29 mouse cellular contexts compared by ENCODE assay signal in genomic region chr1:137541453-137541852, GRCm38 (mm10).
DNase-seq lines count a peak whose midpoint lies in the region; ATAC-seq and TF ChIP-seq lines count a peak whose summit lies in the region.
"Had no signal": no experiment of that assay in that cellular context is flagged by ENCODE, and none has a peak within 500 bp of the region (broad histone marks: within the 10 kb centered on the region; RNA-seq: fewer than 3 reads in every experiment).

No protein-coding gene starts in this region.

- WGBS in kidney, postnatal 0 days, result 88% methylated on average over 9 of the region's 9 CpGs
- WGBS in lung, embryonic 16.5 days, result 46% methylated on average over 9 of the region's 9 CpGs

- peak; percentile 13; the same call in 1 of the 2 replicates for TF ChIP-seq CTCF in kidney, postnatal 0 days (IDR thresholded peaks at IDR 0.05; ENCODE audit: low read depth)

- H3K27ac ChIP-seq in kidney, postnatal 0 days, result no peak overlapping the region
- peak overlapping the region; percentile 70 for H3K27ac ChIP-seq in lung, embryonic 16.5 days (ENCODE audit: low read length)
- no peak overlapping the region for H3K27ac ChIP-seq in ES-E14 (ENCODE audit: insufficient read depth, low read depth, low read length, poor library complexity, severe bottlenecking)
- H3K27ac ChIP-seq: heart, embryonic 10.5 days; heart, embryonic 15.5 days; layer of hippocampus, adult 2 months; left cerebral cortex, adult 2 months; limb, embryonic 12.5 days; liver, embryonic 13.5 days; macrophage; neural tube, embryonic 12.5 days; stomach, postnatal 0 days had no signal

- no peak overlapping the region for H3K4me3 ChIP-seq in kidney, postnatal 0 days (replicated peaks; ENCODE audit: low read depth, low read length)
- H3K4me3 ChIP-seq in lung, embryonic 16.5 days (ENCODE audit: low read length), result no peak overlapping the region
- H3K4me3 ChIP-seq in ES-E14 (ENCODE audit: insufficient read depth in 1 of 2, low read depth in 1 of 2, low read length in 2 of 2, poor library complexity in 1 of 2, severe bottlenecking in 1 of 2), result no peak overlapping the region
- H3K4me3 ChIP-seq: heart, embryonic 10.5 days; heart, embryonic 15.5 days; layer of hippocampus, adult 2 months; left cerebral cortex, adult 2 months; limb, embryonic 12.5 days; liver, embryonic 13.5 days; myocyte; neural tube, embryonic 12.5 days had no signal

- no peak for ATAC-seq in kidney, postnatal 0 days (replicated peaks; ENCODE audit: low FRiP score, low read depth)
- ATAC-seq in lung, embryonic 16.5 days (ENCODE audit: low read depth), result peak; percentile 48
- no peak for ATAC-seq in megakaryocyte progenitor cell, adult 5-6 weeks (replicated peaks; ENCODE audit: poor library complexity)
- ATAC-seq: forebrain, embryonic 14.5 days; intestine, embryonic 16.5 days had no signal

- H3K9me3 ChIP-seq in kidney, postnatal 0 days (replicated peaks; ENCODE audit: low read length), result no peaks in the 10 kb centered on the region
- no peaks in the 10 kb centered on the region for H3K9me3 ChIP-seq in lung, embryonic 16.5 days (ENCODE audit: control insufficient read depth, low read length)
- H3K9me3 ChIP-seq in ES-E14 (ENCODE audit: control insufficient read depth, insufficient read depth, low read depth, low read length), result no peaks in the 10 kb centered on the region
- H3K9me3 ChIP-seq: heart, embryonic 10.5 days; heart, embryonic 15.5 days; limb, embryonic 12.5 days; liver, embryonic 13.5 days; neural tube, embryonic 12.5 days had no signal

- no peaks in the 10 kb centered on the region for H3K36me3 ChIP-seq in kidney, postnatal 0 days (ENCODE audit: insufficient read depth, low read length)
- no peaks in the 10 kb centered on the region for H3K36me3 ChIP-seq in lung, embryonic 16.5 days (ENCODE audit: control insufficient read depth, insufficient read depth, low read length)
- no peaks in the 10 kb centered on the region for H3K36me3 ChIP-seq in ES-E14 (ENCODE audit: control insufficient read depth, insufficient read depth, low read length, poor library complexity, severe bottlenecking)
- H3K36me3 ChIP-seq: heart, embryonic 10.5 days; heart, embryonic 15.5 days; limb, embryonic 12.5 days; liver, embryonic 13.5 days; neural tube, embryonic 12.5 days had no signal

- DNase-seq in kidney, postnatal 0 days (ENCODE audit: low spot score), result no peak
- no peak for DNase-seq in kidney, postnatal 4 days
- no peak for DNase-seq in lung, postnatal 25 days (ENCODE audit: low spot score)
- no peak for DNase-seq in ES-E14 (ENCODE audit: low read depth, low spot score)
- DNase-seq in yolk sac, embryonic 10.5 days (ENCODE audit: low spot score), result peak; percentile 6
- DNase-seq: adrenal gland, postnatal 10 days; cerebellum, adult 8-10 months; cerebellum, postnatal 25 days; gastrocnemius, postnatal 14 days; kidney, adult 9 months; kidney, postnatal 25 days; liver, embryonic 13.5 days; midbrain, embryonic 14.5 days; right cerebral cortex, postnatal 4 days; thymus, adult 18-20 months; thymus, postnatal 25 days had no signal

- no peak overlapping the region for H3K9ac ChIP-seq in kidney, postnatal 0 days (ENCODE audit: low read depth, low read length)
- peak overlapping the region; percentile 39; the same call in 1 of the 2 replicates for H3K9ac ChIP-seq in lung, embryonic 16.5 days (ENCODE audit: low read length)
- H3K9ac ChIP-seq in ES-E14 (ENCODE audit: insufficient read depth, low read depth, low read length, poor library complexity, severe bottlenecking), result no peak overlapping the region
- H3K9ac ChIP-seq: heart, embryonic 15.5 days; limb, embryonic 12.5 days; liver, embryonic 13.5 days; neural tube, embryonic 12.5 days had no signal

- no peak overlapping the region for H3K4me2 ChIP-seq in kidney, postnatal 0 days (ENCODE audit: low read length)
- H3K4me2 ChIP-seq in lung, embryonic 16.5 days (ENCODE audit: low read depth, low read length), result peak overlapping the region; percentile 34; the same call in 1 of the 2 replicates
- H3K4me2 ChIP-seq: heart, embryonic 15.5 days; limb, embryonic 12.5 days; liver, embryonic 13.5 days; neural tube, embryonic 12.5 days had no signal

- H3K27me3 ChIP-seq in kidney, postnatal 0 days (ENCODE audit: insufficient read depth, low read length), result no peaks in the 10 kb centered on the region
- H3K27me3 ChIP-seq in lung, embryonic 16.5 days (ENCODE audit: control insufficient read depth, insufficient read depth, low read depth, low read length), result no peaks in the 10 kb centered on the region
- H3K27me3 ChIP-seq: heart, embryonic 15.5 days; limb, embryonic 12.5 days; liver, embryonic 13.5 days; neural tube, embryonic 12.5 days had no signal

- no peaks in the 10 kb centered on the region for H3K4me1 ChIP-seq in kidney, postnatal 0 days (replicated peaks; ENCODE audit: insufficient read depth, low read length)
- peaks cover 8% of the 10 kb centered on the region for H3K4me1 ChIP-seq in lung, embryonic 16.5 days (replicated peaks; ENCODE audit: control insufficient read depth, insufficient read depth, low read length)
- no peaks in the 10 kb centered on the region for H3K4me1 ChIP-seq in ES-E14 (ENCODE audit: control insufficient read depth in 2 of 2, insufficient read depth in 2 of 2, low read length in 2 of 2, poor library complexity in 1 of 2)
- H3K4me1 ChIP-seq: heart, embryonic 10.5 days; heart, embryonic 15.5 days; liver, embryonic 13.5 days; neural tube, embryonic 12.5 days had no signal

- in situ Hi-C loops in ES-E14 (cut with MboI; ENCODE audit: low sequenced_read_pairs in 2 of 2, unreplicated experiment in 2 of 2), result no loop called here

TF ChIP-seq in ES-E14, 5 proteins besides CTCF, POLR2A, EP300 and RAD21:
- TF ChIP-seq CHD2 (IDR thresholded peaks at IDR 0.05; ENCODE audit: low read depth, low read length) (no peak), MAFK (IDR thresholded peaks at IDR 0.05; ENCODE audit: insufficient read depth, low read depth, low read length) (0 out of 2 replicates have a peak, but pooled peaks have one; percentile 12)
